Mouse (Mus musculus) erythroblast, embryonic 14.5 days (primary cell): ENCODE measurements around the gene Bcam. TPM values are rescaled to one million over a fixed set of nuclear protein-coding genes. Genes with fewer than 3 reads are reported as not detected.

Experiments
- H3K27me3 ChIP-seq: 2 replicates; pipeline ENCODE4 v1.6.1; 2012; ENCODE audit warnings: inconsistent platforms; ENCODE audit not compliant: control insufficient read depth
- H3K36me3 ChIP-seq: 2 replicates; pipeline ENCODE4 v1.6.1; 2012; ENCODE audit warnings: mild to moderate bottlenecking, inconsistent platforms; ENCODE audit not compliant: control insufficient read depth
- H3K4me1 ChIP-seq: 2 replicates; pipeline ENCODE4 v1.6.1; 2012; ENCODE audit warnings: inconsistent platforms; ENCODE audit not compliant: control insufficient read depth
- H3K4me3 ChIP-seq: replicated peaks from 2 replicates; pipeline ENCODE3; 2012; ENCODE audit warnings: moderate library complexity, mild to moderate bottlenecking, inconsistent platforms
- H3K9me3 ChIP-seq: 2 replicates; pipeline ENCODE4 v1.6.1; 2012; ENCODE audit warnings: low read length, inconsistent platforms, mixed read lengths; ENCODE audit not compliant: control insufficient read depth
- GATA1 ChIP-seq: IDR thresholded peaks from 2 replicates; pipeline ENCODE4 v1.6.1; 2012; ENCODE audit warnings: low read length, inconsistent platforms, mixed read lengths
- TAL1 ChIP-seq: IDR thresholded peaks from 3 replicates; pipeline ENCODE4 v1.6.1; 2012; ENCODE audit warnings: low read length, inconsistent platforms, mixed read lengths
- polyA plus RNA-seq: library from polyadenylated mRNA; stranded (reverse); fragments of >175 nt; gene quantifications from 2 replicates; pipeline ENCODE4 v1.2.3, GENCODE M21; 2012

Bcam gene
- polyA plus RNA-seq, 1 experiment: not detected

- H3K4me1 ChIP-seq: peaks cover 44% of the 10 kb centered on the region
- H3K9me3 ChIP-seq: no peaks in the 10 kb centered on the region
- TF ChIP-seq TAL1 (no peak), GATA1 (no peak)
- peaks cover 56% of the 10 kb centered on the region for H3K36me3 ChIP-seq
- H3K27me3 ChIP-seq: no peaks in the 10 kb centered on the region
- no peak overlapping the region for H3K4me3 ChIP-seq
Observed at GRCm38 (mm10) chr7:19713196-19713595, 57.6 kb downstream of the Bcam start.

GRCm38 (mm10) chr7:19712414-19712813 lies 58.4 kb downstream of the Bcam start:
- no peaks in the 10 kb centered on the region for H3K27me3 ChIP-seq
- H3K4me3 ChIP-seq: no peak overlapping the region
- no peak for TF ChIP-seq TAL1
- TF ChIP-seq GATA1: no peak
- H3K4me1 ChIP-seq: peaks cover 43% of the 10 kb centered on the region
- H3K36me3 ChIP-seq: peaks cover 63% of the 10 kb centered on the region
- H3K9me3 ChIP-seq: no peaks in the 10 kb centered on the region

GRCm38 (mm10) chr7:19710650-19711049 lies 60.2 kb downstream of the Bcam start:
- no peak for TF ChIP-seq GATA1
- TF ChIP-seq TAL1: no peak
- Histone ChIP-seq H3K36me3 (peaks cover 72% of the 10 kb centered on the region), H3K4me3 (no peak overlapping the region), H3K9me3 (no peaks in the 10 kb centered on the region), H3K27me3 (no peaks in the 10 kb centered on the region), H3K4me1 (peaks cover 27% of the 10 kb centered on the region)

Other genes starting within 250 kb of the Bcam start
- gene Ppp1r37, start 207.9 kb downstream of the Bcam start, polyA plus RNA-seq: 26.4 and 32.4 TPM in 2 replicates
- 0.14 and 0.16 TPM in 2 replicates for gene Zfp296, start 193.7 kb downstream of the Bcam start, polyA plus RNA-seq
- gene Gemin7, start 193.4 kb downstream of the Bcam start, polyA plus RNA-seq: 12.9 and 13.5 TPM in 2 replicates
- 10.2 and 11.9 TPM in 2 replicates for gene Clasrp, start 166.5 kb downstream of the Bcam start, polyA plus RNA-seq
- 0.32 and 0.48 TPM in 2 replicates for gene Relb, start 141.6 kb downstream of the Bcam start, polyA plus RNA-seq
- gene Clptm1, start 106.0 kb downstream of the Bcam start, polyA plus RNA-seq: 15.2 and 16.7 TPM in 2 replicates
- 0.32 and 0.99 TPM in 2 replicates for gene Apoc2, start 93.1 kb downstream of the Bcam start, polyA plus RNA-seq
- not detected in 2 replicates for gene Gm44805, start 89.6 kb downstream of the Bcam start, polyA plus RNA-seq
- 0.10 and 0.20 TPM in 2 replicates for gene Apoc4, start 89.5 kb downstream of the Bcam start, polyA plus RNA-seq
- gene Apoc1, start 78.4 kb downstream of the Bcam start, polyA plus RNA-seq: 0.94 and 1.3 TPM in 2 replicates
- 12.1 and 14.3 TPM in 2 replicates for gene Apoe, start 71.8 kb downstream of the Bcam start, polyA plus RNA-seq
- 12.7 and 13.1 TPM in 2 replicates for gene Tomm40, start 55.6 kb downstream of the Bcam start, polyA plus RNA-seq
- 0.13 and 0.15 TPM in 2 replicates for gene Nectin2, start 20.5 kb downstream of the Bcam start, polyA plus RNA-seq
- not detected in 2 replicates for gene Cblc, start 25.8 kb upstream of the Bcam start, polyA plus RNA-seq
- 0.15 and 0.18 TPM in 2 replicates for gene Bcl3, start 51.8 kb upstream of the Bcam start, polyA plus RNA-seq
- gene Gm19345, start 81.0 kb upstream of the Bcam start, polyA plus RNA-seq: not detected in 2 replicates
- gene Ceacam16, start 90.3 kb upstream of the Bcam start, polyA plus RNA-seq: not detected in 2 replicates
- not detected in 2 replicates for gene Ceacam19, start 116.9 kb upstream of the Bcam start, polyA plus RNA-seq
- gene Pvr, start 150.1 kb upstream of the Bcam start, polyA plus RNA-seq: 0.02 and 0.04 TPM in 2 replicates
- gene Igsf23, start 179.7 kb upstream of the Bcam start, polyA plus RNA-seq: not detected in 2 replicates
- not detected in 2 replicates for gene Ceacam20, start 194.4 kb upstream of the Bcam start, polyA plus RNA-seq
- gene Nlrp9b, start 220.4 kb upstream of the Bcam start, polyA plus RNA-seq: not detected in 2 replicates